Mouse (Mus musculus): ENCODE measurements at regions not wholly inside any gene's neighbourhood (a gene's known extent, or its start where the extent isn't known, plus 50 kb on each side); places are given as distances from the start of the nearest gene placed in this dataset.
"Not testable (repeated sequence)": the region's sequence is repeated elsewhere in the genome, so short reads cannot be mapped to it uniquely, and the experiment has no call there.

DNA sequence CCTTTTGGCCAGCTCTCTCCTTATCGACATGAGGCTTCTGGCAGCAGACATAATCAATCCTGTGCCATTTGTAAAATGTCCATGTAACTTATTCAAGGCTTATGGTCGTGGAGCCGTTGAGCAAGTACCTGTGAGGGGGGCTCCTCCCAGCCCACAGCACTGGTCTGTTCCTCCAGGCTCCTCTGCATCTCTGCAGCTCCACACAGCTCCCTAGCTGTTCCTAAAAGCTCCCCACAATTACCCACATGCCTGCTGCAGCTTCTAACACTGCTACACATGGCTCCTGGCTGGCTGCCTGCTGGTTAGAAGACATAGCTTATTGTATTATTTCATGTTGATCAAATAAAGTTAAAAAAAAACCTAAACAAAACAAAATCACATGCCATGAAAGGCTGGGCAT, 77.9 kb downstream of the Tcp10c start:
- DNase-seq = not testable (repeated sequence)

DNA sequence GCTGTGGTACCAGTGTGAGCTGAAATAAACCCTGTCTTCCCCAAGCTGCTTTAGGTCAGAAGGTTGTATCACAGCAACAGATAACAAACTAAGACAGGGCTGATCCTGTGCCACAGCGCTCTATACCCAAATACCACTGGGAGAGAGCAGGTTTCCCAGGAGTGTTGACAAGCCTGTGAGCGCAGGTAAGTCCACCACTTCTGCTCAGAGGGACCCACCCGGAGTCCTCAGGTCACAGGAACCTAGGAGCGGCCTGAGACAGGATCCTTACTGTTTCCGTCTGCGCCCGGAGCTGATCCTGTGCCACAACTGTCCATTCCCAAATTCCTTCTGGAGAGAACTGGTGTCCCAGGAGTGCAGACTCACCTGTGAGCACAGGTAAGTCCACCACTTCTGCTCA, 79.8 kb downstream of the Tcp10c start:
- DNase-seq = not testable (repeated sequence)

GRCm38 (mm10) chr17:13438790-13439189, 84.4 kb downstream of the Tcp10c start:
- DNase-seq = not testable (repeated sequence)

GRCm38 (mm10) chr17:13440708-13441530, 86.5 kb downstream of the Tcp10c start:
- DNase-seq = peak; percentile 16

- not testable (repeated sequence) for DNase-seq
Measured at GRCm38 (mm10) chr17:13442229-13442628, 87.9 kb downstream of the Tcp10c start.

GRCm38 (mm10) chr17:13456869-13457600, 102.7 kb downstream of the Tcp10c start:
- not testable (repeated sequence) for DNase-seq

GRCm38 (mm10) chr17:13457942-13458341, 103.6 kb downstream of the Tcp10c start:
- DNase-seq = not testable (repeated sequence)

DNA sequence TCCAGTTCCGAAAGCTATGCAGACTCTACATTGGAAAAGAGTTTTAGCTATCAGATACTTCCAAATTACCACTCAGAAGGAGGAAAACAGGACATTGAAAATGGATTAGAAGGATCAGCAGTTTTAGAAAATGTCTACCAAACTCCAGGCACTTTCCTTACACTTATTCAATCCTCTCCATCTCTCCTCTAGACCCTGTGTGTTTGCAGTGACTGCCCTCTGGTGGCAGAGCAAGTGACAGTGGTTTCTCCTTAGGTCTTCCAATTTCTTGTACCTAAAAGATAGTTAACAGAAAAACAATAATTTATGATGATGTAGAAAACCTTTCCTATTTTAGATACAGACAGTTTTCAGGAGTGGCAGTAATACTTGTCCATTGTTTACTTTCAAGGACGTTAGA, 104.4 kb downstream of the Tcp10c start:
- not testable (repeated sequence) for DNase-seq

- not testable (repeated sequence) for DNase-seq
Measured at GRCm38 (mm10) chr17:13462663-13463062, 108.3 kb downstream of the Tcp10c start.

- not testable (repeated sequence) for DNase-seq
Measured at GRCm38 (mm10) chr17:13465822-13466221, 111.5 kb downstream of the Tcp10c start.

DNA sequence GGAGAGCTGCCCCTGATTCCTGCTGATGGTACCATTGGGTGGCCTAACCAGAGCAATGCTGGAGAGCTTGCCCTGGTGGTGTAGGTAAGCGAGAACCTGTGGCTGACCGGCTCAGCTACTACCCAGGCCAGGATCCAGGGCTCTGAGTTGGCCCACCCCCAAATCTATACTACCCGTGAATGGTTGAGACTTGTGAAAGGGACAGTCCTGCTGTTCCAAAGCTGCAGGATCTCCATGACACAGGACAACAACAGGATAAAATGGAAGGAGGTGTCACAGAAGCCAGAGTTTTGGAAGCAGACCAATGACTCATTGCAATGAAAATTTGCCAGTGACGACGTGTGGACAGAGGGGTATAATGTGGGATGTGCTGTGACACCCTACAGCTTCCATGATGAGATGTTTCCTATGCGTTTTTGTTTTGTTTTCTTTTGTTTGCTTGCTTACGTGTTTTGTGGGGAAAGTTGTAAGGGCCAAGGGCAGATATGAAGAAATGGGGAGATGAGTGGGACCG, 115.6 kb downstream of the Tcp10c start:
- not testable (repeated sequence) for DNase-seq

DNA sequence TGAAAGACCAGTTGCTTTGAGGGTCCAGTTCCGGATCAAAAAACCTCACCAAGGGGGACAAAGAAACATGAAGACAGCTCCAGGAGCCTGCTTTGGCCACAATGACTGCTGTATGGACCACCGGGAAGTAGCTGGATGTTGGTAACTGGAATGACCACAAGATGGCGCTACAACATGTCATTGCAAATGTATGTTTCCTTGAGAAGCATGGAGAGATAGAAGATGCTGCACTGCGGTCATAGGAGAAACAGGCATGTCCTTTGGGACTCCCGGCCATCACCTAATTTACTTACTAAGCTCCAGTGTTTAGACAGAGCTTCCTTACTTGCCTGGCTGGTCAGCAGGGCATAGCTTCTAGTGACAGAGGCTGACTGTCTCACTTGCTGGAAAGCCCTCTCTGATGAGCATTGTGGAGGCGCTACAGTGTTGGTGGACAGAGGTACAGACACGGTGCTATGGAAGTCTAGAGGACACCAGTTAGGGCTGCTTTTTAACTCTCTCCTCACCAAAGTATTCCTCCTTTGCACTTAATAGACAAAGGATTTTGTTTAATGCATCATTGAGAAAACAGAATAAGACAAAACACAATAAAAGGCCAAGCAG, 118.2 kb downstream of the Tcp10c start:
- peak; percentile 51 for DNase-seq

DNA sequence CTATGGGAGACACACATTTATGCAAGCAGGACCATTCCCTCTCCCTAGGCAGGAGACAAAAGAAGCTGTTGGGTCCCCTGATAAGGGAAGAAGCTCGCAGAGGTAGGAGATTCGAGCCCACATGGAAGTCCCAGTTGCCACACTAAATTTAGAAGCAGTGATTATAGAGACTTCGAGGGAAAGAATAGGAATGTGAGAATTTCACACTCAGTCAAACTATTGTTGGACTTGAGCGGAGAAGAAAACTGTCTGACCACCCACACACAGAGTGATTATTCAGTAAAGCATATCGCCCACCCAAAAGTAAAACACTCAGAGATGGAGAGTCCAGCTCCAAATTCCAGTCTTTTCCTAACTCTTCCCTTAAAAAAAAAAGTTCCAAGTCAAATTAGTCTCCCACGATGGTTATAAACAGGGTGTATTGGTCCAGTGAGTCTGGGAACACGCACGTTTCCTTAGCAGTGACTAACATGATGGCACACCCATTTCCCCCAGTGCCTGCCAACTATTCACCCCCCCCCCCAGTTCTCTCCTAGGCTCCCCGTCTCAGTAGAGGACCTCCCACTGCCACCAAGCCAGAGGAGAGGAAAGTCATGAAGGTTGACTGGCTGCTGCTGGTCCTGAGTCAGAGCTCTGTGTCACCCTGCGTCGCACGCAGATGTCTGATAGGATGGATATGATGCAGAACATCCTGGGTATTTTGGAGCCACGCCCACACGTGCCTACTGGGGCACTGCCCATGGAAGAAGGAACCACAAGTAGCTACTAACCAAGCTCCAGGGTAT, 120.1 kb downstream of the Tcp10c start:
- DNase-seq = peak; percentile 52

- DNase-seq = no peak
Measured at GRCm38 (mm10) chr17:13478866-13479571, 124.6 kb downstream of the Tcp10c start.

- DNase-seq = no peak
Measured at GRCm38 (mm10) chr17:13479572-13480063, 125.2 kb downstream of the Tcp10c start.

- DNase-seq = no peak
Measured at GRCm38 (mm10) chr17:13481445-13482085, 127.2 kb downstream of the Tcp10c start.

GRCm38 (mm10) chr17:13482136-13482535, 127.8 kb downstream of the Tcp10c start:
- no peak for DNase-seq

GRCm38 (mm10) chr17:13487291-13488215, 133.2 kb downstream of the Tcp10c start:
- DNase-seq = peak; percentile 46

- DNase-seq = no peak
Measured at GRCm38 (mm10) chr17:13488608-13489324, 134.4 kb downstream of the Tcp10c start.
